Mouse (Mus musculus): ENCODE data around the gene Bmp3. TPM values are rescaled to one million over a fixed set of nuclear protein-coding genes. Genes with fewer than 3 reads are reported as not detected.

The Bmp3 gene
- polyA plus RNA-seq (2016; fragmentation: Nextera tagmentation; extraction: Ambion mirVana), result 0.78 and 1.1 TPM in 2 replicates

GRCm38 (mm10) chr5:98854264-98854626, at the start of gene Bmp3:
Gene Bmp3, plus strand, starts transcription at chr5:98854415.
- DNase-seq (ENCODE audit: low spot score), result peak; percentile 43
- H3K4me3 ChIP-seq, result peak within 1 kb of the TSS; percentile 69
- H3K4me1 ChIP-seq, result peaks cover 30% of the 10 kb centered on the region
- H3K27ac ChIP-seq (replicated peaks), result peak within 1 kb of the TSS; percentile 40
- no peaks in the 10 kb centered on the region for H3K9me3 ChIP-seq
- H3K27me3 ChIP-seq (replicated peaks; ENCODE audit: low read depth, poor library complexity, severe bottlenecking), result peaks cover 71% of the 10 kb centered on the region
- no peaks in the 10 kb centered on the region for H3K36me3 ChIP-seq (replicated peaks)
- 2% methylated on average over 10 of the region's 10 CpGs for WGBS

- no peaks in the 10 kb centered on the region for H3K27me3 ChIP-seq (replicated peaks; ENCODE audit: low read depth, poor library complexity, severe bottlenecking)
- DNase-seq (ENCODE audit: low spot score), result no peak
- WGBS, result 89% methylated on average over 6 of the region's 6 CpGs
- no peaks in the 10 kb centered on the region for H3K9me3 ChIP-seq
- no peak overlapping the region for H3K27ac ChIP-seq (replicated peaks)
- H3K36me3 ChIP-seq (replicated peaks), result no peaks in the 10 kb centered on the region
- H3K4me1 ChIP-seq, result no peaks in the 10 kb centered on the region
- no peak overlapping the region for H3K4me3 ChIP-seq
Observed at GRCm38 (mm10) chr5:98804761-98805160, 49.5 kb upstream of the Bmp3 start.

- WGBS, result 94% methylated on average over 4 of the region's 4 CpGs
- Histone ChIP-seq H3K4me3 (no peak overlapping the region), H3K4me1 (no peaks in the 10 kb centered on the region), H3K9me3 (no peaks in the 10 kb centered on the region), H3K27me3 (replicated peaks; ENCODE audit: low read depth, poor library complexity, severe bottlenecking) (no peaks in the 10 kb centered on the region), H3K36me3 (replicated peaks) (no peaks in the 10 kb centered on the region), H3K27ac (replicated peaks) (no peak overlapping the region)
- DNase-seq (ENCODE audit: low spot score), result no peak
Observed at GRCm38 (mm10) chr5:98806492-98806891, 47.7 kb upstream of the Bmp3 start.

GRCm38 (mm10) chr5:98807022-98807421, 47.2 kb upstream of the Bmp3 start:
- WGBS, result 91% methylated on average over 7 of the region's 7 CpGs

GRCm38 (mm10) chr5:98807953-98808352, 46.3 kb upstream of the Bmp3 start:
- WGBS, result 79% methylated on average over 9 of the region's 9 CpGs
- peaks cover 3% of the 10 kb centered on the region; the same call in 1 of the 2 replicates for H3K9me3 ChIP-seq
- no peaks in the 10 kb centered on the region for H3K27me3 ChIP-seq (replicated peaks; ENCODE audit: low read depth, poor library complexity, severe bottlenecking)
- no peaks in the 10 kb centered on the region for H3K36me3 ChIP-seq (replicated peaks)
- H3K27ac ChIP-seq (replicated peaks), result no peak overlapping the region
- DNase-seq (ENCODE audit: low spot score), result no peak
- no peak overlapping the region for H3K4me3 ChIP-seq
- H3K4me1 ChIP-seq, result no peaks in the 10 kb centered on the region

More at GRCm38 (mm10) chr5:98807022-98807421, 47.2 kb upstream of the Bmp3 start:
- Histone ChIP-seq H3K9me3 (no peaks in the 10 kb centered on the region), H3K4me3 (no peak overlapping the region), H3K27ac (replicated peaks) (no peak overlapping the region), H3K27me3 (replicated peaks; ENCODE audit: low read depth, poor library complexity, severe bottlenecking) (no peaks in the 10 kb centered on the region), H3K36me3 (replicated peaks) (no peaks in the 10 kb centered on the region), H3K4me1 (no peaks in the 10 kb centered on the region)
- DNase-seq (ENCODE audit: low spot score), result no peak

- no peak for DNase-seq (ENCODE audit: low spot score)
- 98% methylated on average over 1 of the region's 1 CpGs for WGBS
- no peak overlapping the region for H3K27ac ChIP-seq (replicated peaks)
Observed at GRCm38 (mm10) chr5:98812380-98812779, 41.8 kb upstream of the Bmp3 start.

GRCm38 (mm10) chr5:98815269-98815668, 38.9 kb upstream of the Bmp3 start:
- no peaks in the 10 kb centered on the region for H3K36me3 ChIP-seq (replicated peaks)
- H3K27ac ChIP-seq (replicated peaks), result no peak overlapping the region
- WGBS, result 92% methylated on average over 1 of the region's 1 CpGs
- no peaks in the 10 kb centered on the region for H3K4me1 ChIP-seq
- H3K4me3 ChIP-seq, result no peak overlapping the region
- no peaks in the 10 kb centered on the region for H3K27me3 ChIP-seq (replicated peaks; ENCODE audit: low read depth, poor library complexity, severe bottlenecking)
- peaks cover 6% of the 10 kb centered on the region; the same call in 1 of the 2 replicates for H3K9me3 ChIP-seq
- no peak for DNase-seq (ENCODE audit: low spot score)

More at GRCm38 (mm10) chr5:98812380-98812779, 41.8 kb upstream of the Bmp3 start:
- no peak overlapping the region for H3K4me3 ChIP-seq
- H3K4me1 ChIP-seq, result no peaks in the 10 kb centered on the region
- no peaks in the 10 kb centered on the region for H3K36me3 ChIP-seq (replicated peaks)
- peaks cover 6% of the 10 kb centered on the region; the same call in 1 of the 2 replicates for H3K9me3 ChIP-seq
- no peaks in the 10 kb centered on the region for H3K27me3 ChIP-seq (replicated peaks; ENCODE audit: low read depth, poor library complexity, severe bottlenecking)

- 85% methylated on average over 9 of the region's 9 CpGs for WGBS
- Histone ChIP-seq H3K4me3 (no peak overlapping the region), H3K27ac (replicated peaks) (no peak overlapping the region), H3K4me1 (no peaks in the 10 kb centered on the region), H3K9me3 (no peaks in the 10 kb centered on the region), H3K36me3 (replicated peaks) (no peaks in the 10 kb centered on the region), H3K27me3 (replicated peaks; ENCODE audit: low read depth, poor library complexity, severe bottlenecking) (no peaks in the 10 kb centered on the region)
- no peak for DNase-seq (ENCODE audit: low spot score)
Observed at GRCm38 (mm10) chr5:98833760-98834159, 20.5 kb upstream of the Bmp3 start.

- WGBS, result 92% methylated on average over 6 of the region's 6 CpGs
- Histone ChIP-seq H3K27me3 (replicated peaks; ENCODE audit: low read depth, poor library complexity, severe bottlenecking) (no peaks in the 10 kb centered on the region), H3K27ac (replicated peaks) (no peak overlapping the region), H3K4me1 (no peaks in the 10 kb centered on the region), H3K4me3 (no peak overlapping the region), H3K9me3 (no peaks in the 10 kb centered on the region), H3K36me3 (replicated peaks) (no peaks in the 10 kb centered on the region)
- DNase-seq (ENCODE audit: low spot score), result no peak
Observed at GRCm38 (mm10) chr5:98834300-98834699, 19.9 kb upstream of the Bmp3 start.

- Histone ChIP-seq H3K9me3 (no peaks in the 10 kb centered on the region), H3K27ac (replicated peaks) (no peak overlapping the region), H3K4me1 (no peaks in the 10 kb centered on the region), H3K36me3 (replicated peaks) (no peaks in the 10 kb centered on the region), H3K4me3 (no peak overlapping the region), H3K27me3 (replicated peaks; ENCODE audit: low read depth, poor library complexity, severe bottlenecking) (no peaks in the 10 kb centered on the region)
- 91% methylated on average over 7 of the region's 7 CpGs for WGBS
- no peak for DNase-seq (ENCODE audit: low spot score)
Observed at GRCm38 (mm10) chr5:98842600-98843310, 11.5 kb upstream of the Bmp3 start.

GRCm38 (mm10) chr5:98844664-98845063, 9.6 kb upstream of the Bmp3 start:
- WGBS, result 83% methylated on average over 1 of the region's 1 CpGs
- H3K9me3 ChIP-seq, result no peaks in the 10 kb centered on the region
- DNase-seq (ENCODE audit: low spot score), result no peak

GRCm38 (mm10) chr5:98854627-98855564, 681 bp downstream of the Bmp3 start:
- Histone ChIP-seq H3K27ac (replicated peaks) (peak overlapping the region; percentile 40), H3K9me3 (no peaks in the 10 kb centered on the region), H3K36me3 (replicated peaks) (no peaks in the 10 kb centered on the region), H3K4me1 (peaks cover 30% of the 10 kb centered on the region), H3K4me3 (peak overlapping the region; percentile 69), H3K27me3 (replicated peaks; ENCODE audit: low read depth, poor library complexity, severe bottlenecking) (peaks cover 71% of the 10 kb centered on the region)
- DNase-seq (ENCODE audit: low spot score), result peak; percentile 67
- under 1% methylated on average over 75 of the region's 75 CpGs for WGBS

More at GRCm38 (mm10) chr5:98844664-98845063, 9.6 kb upstream of the Bmp3 start:
- H3K36me3 ChIP-seq (replicated peaks), result no peaks in the 10 kb centered on the region
- no peaks in the 10 kb centered on the region for H3K27me3 ChIP-seq (replicated peaks; ENCODE audit: low read depth, poor library complexity, severe bottlenecking)
- H3K4me3 ChIP-seq, result no peak overlapping the region
- H3K4me1 ChIP-seq, result no peaks in the 10 kb centered on the region
- no peak overlapping the region for H3K27ac ChIP-seq (replicated peaks)

All from embryonic facial prominence, embryonic 10.5 days (tissue).